Mouse (Mus musculus) adrenal gland, postnatal 4 days (tissue): ENCODE measurements around the gene Ect2. TPM values are rescaled to one million over a fixed set of nuclear protein-coding genes. Genes with fewer than 3 reads are reported as not detected.

ENCODE experiments used
- DNase-seq, 2 experiments: peaks; one replicate each; pipeline ENCODE4 v3.0.0; 2021 to 2022; ENCODE audit warnings: low spot score in 2 of 2, mixed read lengths in 2 of 2
- total RNA-seq, 2 experiments: library from RNA; stranded (reverse); gene quantifications; 2 replicates each; pipeline ENCODE4 v1.2.3; 2021

Ect2 gene
- total RNA-seq, 2 experiments from 2014 or later: 20.6 to 26.5 TPM

DNA sequence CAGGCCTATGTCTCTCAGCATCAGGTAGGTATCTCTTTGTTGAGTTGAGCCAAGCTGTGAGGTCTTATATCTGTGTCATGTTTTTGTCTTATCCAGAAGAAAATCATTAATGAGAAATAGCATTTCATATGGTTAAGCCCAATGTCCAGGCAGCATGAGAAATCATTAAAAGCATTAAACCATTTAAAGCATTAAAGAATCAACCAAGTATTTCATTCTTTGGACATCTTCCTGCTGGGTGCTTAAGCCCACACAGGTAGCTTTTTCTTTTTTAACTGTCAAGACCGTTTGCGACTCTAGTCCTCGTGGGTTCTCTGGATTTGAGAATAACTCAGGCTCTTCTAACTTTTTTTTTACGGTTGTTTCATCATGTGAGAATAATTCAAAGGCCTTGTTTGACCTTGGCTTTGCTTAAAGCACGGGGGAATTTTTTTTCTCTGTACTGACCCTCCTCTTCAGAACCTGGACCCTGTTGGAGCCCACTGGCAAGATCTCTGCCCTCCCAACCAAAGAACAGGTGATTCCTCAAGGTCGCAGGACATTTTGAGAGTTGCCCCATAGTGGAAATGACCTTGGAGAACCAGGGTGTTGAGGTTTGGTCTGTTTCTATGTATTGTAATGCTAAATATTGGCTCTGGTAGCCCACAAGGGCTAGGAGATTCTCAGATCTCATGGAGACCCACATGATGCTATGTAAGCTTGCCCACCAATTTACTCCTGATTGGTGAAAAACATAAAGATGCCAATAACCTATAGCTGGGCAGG, 8.1 kb upstream of the Ect2 start:
- DNase-seq: no peak

DNA sequence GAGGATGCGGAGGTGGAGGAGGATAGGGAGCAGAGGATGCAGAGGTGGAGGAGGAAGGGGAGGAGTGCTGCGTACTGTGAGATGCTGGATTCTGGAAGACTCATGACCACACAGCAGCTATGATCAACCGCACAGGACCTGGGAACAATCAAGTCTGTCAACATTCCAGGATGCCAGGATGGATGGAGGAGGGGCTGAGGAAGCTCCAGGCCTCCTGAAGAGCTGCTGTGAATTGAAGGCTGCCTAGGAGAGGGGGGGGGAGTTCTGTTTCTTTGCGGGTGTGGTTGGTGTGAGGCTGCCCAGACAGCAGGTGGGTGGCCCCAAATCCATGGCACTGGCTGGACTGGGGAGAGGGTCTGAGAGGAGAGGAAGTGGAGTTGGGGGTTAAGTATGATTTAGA, 5.2 kb upstream of the Ect2 start:
- DNase-seq: no peak

DNA sequence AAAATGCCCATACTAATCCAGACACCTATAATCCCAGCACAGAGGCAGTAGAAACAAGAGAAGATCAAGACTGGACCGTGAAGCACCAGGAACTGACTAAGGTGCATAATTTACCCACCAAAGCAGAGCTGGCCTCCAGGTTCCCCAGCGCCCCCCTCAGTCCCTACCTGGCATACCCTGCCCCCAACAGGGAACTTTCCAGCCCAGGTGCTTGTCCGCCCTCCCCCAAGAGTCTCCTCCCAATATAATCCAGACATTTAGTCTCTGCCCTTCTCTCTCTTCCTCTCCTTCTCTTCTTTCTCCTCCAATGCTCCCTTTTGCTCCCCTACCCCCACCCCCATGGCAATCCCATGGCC, 2.9 kb upstream of the Ect2 start:
- DNase-seq: no peak

DNA sequence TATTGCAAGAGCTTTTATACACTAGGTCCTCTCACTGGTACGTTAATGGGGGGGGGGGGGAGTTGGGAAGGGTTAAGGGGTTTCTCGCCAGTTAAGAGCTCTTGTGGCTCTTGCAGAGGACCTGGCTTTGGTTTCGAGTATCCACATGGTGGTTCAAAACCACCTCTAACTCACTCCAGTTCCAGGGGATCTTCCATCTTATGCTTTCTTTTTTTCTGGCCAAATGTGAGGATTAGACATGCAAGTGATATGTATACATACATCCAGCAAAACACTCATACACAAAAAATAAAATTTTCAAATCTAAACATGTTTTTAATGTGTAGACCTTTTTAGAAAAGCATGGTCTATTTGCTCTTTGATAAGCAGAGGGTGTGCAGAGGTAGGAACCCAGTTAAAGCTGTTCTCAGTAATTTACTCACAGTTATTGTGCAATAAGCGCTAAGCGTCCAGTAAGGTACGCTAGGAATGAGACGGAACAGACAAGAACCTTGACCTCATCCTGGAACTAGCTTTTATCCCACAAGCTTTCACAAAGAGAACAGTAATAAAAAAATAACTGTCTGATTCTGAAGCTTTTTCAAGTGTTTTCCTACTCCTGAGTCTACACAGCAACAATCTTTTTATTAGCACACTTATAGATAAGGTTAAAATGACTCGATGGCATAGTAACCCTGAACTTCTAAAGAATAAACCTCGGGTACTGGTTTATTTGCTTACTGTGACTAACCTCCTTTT, 2.3 kb upstream of the Ect2 start:
- DNase-seq: no peak

DNA sequence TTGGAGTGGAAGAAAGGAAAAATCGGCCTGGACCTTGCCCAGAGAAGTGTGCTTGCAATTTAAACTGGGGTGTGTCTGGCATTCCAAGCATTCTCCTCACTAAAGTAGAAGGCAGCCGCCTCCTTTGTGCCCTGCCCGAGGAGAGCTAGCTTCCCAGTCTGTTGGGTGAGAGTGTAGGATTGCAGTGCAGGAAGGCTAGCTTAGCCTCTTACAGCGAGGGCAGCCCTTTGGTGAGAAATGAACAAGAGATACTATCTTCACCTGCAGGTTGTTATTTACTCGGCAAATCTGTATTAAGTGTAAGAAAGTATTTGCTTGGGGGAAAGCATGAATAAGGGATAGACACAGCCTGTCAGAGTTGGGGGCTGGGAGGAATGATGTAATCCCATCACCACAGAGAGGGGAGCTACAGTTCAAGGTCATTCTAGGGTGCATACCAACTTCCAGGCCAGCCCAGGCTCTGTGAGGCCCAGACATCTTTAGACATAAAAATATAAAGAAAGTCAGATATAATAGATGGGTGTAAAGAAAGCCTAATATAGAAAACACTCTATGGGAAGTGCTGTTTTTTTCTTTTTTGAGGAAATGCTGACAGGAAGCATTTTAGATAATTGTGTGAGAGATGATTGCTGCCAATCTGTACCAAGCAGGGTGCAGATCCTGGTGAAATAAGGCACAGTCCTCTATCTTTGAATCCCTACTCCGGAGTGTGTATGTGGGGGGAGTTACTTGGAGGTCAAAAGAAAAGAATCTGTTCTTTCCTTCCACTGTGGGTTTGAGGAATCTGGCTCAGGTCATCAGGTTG, 1.6 kb upstream of the Ect2 start:
- DNase-seq: no peak

DNA sequence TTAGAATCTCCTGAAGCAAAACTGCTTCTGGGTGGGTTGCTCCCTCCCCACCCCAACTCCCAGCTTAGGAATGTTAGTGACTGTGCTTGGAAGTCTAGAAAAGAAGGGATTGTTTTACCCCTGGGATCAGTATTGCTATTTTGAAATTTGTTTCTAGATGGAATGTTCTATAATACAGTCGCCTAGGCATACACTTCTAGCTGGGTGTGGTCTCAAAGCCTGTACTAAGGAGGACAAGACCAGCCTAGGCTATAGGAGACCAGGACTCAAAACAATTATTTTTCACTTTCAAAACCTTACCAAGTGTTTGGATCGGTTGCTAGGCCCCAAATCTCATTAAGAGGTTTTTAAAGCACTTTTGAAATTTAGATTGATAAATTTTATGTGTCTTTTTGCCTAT, 602 bp upstream of the Ect2 start:
- no peak for DNase-seq

DNA sequence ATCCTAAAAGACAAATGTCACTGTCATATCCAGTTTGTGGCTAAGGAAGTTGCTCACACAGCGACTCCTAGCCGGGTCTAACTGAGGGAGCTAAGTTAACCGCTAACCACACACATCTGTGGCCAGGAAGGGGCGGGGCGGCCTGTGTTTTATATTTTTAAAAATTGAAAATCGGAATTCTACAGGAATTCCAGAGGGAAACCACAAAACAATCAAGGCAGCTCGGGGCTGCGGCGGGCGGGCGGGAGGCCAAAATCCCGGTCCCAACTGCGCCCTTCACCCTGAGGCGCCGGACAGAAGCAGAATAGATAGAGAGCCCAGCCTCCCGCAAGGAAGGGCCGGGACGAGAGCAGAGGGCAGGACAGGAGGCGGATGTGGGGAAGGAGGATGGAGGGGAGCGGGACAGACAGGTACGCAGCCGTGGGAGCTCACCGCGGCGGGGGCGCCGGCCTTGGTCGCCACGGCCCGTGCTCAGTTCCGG, 447 bp downstream of the Ect2 start:
- no peak for DNase-seq

DNA sequence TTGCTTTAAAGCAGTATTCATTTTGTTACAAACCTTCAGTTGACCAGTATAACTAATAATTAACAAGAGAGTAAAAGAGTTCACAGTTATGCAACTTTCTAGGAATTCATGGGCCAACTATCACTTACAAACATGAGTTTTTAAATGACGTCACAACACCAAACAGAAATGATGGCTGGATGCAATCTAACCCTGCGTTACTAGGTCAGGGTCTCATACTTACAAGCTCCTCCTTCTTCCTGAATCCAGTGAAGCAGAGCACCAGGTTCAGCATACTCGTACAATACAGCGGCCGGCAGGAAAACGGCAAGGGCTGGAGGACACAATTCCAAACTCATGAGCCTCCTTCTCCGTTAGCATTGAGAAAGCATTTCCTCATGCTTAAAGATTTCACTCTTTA, 7.9 kb downstream of the Ect2 start:
- DNase-seq: no peak

DNA sequence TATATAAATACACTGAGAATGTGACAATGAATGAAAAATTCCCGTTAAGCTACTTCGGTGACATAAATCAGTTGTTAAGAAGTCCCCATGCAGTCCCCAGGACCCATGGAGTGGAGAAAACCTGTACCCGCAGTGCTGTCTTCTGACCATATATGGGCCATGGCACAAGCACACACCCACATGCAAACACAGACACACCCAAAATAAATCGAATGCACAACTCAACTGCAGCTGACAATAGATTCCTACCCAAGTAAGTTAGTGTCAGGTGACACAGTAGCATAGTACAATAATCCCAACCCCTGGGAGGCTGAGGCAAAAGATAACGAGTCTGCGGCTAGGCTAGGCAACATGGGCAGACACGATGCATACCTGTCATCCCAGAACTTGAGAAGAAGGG, 10.1 kb downstream of the Ect2 start:
- DNase-seq: no peak

DNA sequence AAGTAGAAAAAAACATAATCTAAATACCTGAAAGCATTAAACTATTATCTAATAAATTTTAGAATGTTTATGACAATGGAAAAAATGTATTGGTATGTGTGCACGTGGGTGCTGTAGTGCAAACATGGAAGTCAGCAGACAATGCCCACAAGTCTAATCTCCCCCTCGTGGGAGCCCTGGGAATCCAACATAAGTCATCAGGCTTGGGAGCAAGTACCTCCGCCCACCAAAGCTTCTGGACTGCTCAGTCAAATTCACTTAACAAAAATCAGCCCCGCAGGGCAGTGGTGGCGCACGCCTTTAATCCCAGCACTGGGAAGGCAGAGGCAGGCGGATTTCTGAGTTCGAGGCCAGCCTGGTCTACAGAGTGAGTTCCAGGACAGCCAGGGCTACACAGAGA, 13.6 kb downstream of the Ect2 start:
- no peak for DNase-seq

DNA sequence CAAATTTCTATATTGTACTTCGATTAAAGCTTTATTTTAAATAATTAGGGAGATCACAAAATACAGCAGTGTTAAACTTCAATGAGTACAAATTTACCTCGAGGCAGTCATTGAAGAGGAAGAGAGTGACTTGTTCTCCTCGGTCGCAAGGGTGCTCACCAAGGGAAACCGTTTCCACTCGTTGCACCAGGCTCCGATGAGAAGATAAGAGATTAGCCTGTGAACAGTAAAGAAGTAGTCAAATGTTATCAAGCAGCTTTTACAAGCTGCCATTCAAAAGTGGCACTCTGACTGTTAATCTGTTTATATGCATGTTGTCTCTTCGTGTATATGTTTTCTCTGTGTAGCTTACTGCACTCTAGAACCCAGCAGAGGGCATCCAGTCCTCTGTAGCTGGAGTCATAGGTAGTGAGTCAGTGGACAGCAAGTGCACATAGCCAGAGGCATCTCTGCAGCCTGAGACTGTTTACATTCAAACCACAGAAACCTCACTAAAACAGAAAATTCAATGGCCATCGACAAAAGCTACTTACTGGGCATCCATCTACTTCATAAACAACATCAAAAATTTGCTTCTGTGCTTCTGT, 31.7 kb downstream of the Ect2 start:
- no peak for DNase-seq

DNA sequence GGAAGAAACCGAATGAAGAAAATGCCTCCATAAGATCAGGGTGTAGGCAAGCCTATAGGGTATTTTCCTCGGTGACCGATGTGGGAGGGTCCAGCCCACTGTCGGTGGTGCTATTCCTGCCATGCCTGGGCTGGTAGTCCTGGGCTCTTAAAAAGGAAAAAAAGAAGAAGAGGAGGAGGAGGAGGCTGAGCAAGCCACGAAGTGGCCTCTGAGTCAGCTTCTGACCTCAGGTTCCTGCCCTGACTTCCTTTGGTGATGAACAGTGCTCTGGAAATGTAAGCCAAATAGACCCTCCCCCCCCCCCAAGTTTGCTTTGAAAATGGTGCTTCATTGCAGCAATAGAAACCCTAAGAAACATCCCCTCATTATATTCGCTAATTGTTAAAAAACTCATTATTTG, 32.7 kb downstream of the Ect2 start:
- DNase-seq: no peak

DNA sequence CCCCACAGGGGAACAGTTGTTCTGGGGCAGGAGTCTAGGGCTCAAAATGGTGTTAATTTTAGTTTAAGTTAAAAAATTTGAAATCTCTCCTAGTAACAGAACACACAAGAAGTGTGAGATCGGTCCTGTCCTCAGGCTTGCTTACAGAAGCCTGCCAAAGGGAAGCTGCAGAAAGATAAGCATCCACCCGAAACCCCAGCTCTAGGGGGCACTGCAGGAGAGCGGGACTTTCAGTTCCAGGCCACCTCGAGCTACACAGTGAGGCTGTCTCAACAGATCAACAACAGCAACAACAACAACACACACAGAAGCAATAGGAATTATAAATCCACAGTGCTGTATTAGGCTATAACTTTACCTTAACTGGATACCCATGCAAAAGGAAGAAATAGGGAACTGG, 35.5 kb downstream of the Ect2 start:
- DNase-seq: no peak

DNA sequence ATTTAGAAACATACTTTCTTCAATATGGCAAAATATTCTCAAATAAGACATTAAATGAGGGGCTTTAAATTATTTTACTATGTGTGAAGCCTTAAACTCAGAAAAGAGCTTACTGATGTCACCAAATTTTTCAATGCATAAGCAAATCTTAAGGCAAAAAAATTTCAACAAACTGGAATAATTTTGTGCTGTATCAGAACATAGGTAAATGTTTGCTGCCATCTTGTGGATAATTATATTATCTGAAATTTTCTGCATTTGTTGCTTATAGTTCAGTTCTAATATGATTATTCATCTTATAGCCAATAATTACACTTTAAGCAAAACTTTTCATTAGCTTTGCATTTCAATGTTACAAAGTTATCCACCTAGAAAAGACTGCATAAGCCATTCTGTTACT, 42.8 kb downstream of the Ect2 start:
- DNase-seq: no peak

DNA sequence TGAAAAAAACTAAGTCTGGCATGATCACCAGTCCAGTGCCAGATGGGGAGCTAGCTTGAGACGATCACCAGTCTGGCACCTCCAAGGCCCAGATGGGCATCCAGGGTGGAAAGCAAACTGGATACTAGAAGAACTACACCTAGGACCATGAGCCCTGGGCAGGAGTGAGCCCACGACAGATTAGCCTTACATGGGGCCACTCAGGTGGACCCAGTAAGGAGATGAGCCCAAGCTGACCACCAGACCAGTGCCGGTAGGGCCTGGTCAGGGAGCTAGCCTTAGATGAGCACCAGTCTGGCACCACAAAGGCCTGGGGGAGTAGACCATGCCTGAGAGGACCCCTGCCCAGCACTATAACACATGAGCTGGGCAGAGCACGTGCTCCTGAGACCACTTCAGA, 44.6 kb downstream of the Ect2 start:
- no peak for DNase-seq

DNA sequence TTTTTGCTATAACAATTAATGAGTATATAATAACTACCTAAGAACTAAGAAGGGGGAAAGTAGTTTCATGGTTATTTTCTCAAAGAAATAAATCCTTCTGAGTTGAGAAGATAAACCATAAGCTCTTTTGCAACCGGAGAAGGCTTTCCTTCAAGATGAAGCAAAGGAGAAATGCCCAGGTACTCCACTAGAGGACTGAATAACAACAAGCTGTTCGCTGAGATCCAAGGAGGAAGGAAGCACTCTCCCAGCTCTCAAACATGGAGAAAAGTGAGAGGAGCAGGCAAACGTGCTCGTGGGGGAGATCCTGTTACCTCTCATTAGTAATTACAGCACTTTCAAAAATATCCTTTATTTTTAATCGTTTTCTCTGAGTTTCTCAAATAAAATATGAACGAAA, 46.5 kb downstream of the Ect2 start:
- DNase-seq: no peak

DNA sequence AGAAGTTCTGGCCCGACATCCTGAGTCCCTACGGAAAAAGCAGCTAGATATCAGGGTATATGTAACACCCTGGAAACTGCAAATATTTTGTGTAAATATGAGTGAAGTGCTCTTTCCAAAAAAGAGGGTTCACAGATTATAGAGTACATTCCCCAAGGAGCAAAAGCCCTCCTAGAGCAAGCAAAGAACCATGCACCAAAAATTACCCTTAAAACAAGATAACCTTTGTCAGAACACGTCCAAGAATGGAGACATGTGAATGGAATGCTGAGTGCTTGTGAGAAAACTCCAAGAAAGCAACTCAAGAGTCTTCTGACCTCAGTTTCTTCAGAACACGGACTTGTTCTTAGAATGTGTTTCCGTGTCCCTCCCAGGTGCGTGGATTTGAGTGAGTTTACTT, 50.7 kb downstream of the Ect2 start:
- no peak for DNase-seq

DNA sequence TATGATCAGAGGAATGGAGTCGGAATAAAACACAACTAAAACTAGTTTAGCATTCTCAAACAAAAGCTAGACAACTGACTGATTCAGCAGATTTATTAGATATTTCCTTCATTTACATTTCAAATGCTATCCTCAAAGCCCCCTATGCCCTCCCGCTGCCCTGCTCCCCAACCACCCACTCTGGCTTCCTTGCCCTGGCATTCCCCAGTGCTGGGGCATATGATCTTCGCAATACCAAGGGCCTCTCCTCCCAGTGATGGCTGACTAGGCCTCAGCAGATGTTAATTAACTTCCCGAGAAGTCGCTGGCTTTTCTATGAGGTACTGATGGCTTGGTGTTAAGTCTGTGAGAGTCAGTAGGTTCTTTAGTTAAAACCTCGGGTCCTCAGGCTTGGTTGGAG, 55.0 kb downstream of the Ect2 start:
- no peak for DNase-seq

DNA sequence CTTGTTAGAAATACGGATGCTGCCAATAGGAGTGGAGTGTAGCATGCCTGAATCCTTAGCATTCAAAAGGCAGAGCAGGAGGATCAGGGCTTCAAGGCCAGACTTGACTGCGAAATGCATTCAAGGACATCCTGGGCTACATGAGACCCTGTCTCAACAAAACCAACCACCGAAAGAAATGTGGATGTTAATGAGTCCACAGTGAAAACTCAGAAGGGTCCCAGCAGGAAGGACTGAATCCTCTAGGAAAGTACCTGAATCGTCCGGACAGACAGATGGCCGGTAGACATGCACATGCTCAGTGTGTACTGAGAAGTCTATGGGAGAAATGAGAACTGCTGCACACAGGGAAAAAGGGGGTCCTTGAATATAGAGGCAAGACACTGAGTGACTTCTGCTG, 67.5 kb downstream of the Ect2 start:
- DNase-seq: no peak

DNA sequence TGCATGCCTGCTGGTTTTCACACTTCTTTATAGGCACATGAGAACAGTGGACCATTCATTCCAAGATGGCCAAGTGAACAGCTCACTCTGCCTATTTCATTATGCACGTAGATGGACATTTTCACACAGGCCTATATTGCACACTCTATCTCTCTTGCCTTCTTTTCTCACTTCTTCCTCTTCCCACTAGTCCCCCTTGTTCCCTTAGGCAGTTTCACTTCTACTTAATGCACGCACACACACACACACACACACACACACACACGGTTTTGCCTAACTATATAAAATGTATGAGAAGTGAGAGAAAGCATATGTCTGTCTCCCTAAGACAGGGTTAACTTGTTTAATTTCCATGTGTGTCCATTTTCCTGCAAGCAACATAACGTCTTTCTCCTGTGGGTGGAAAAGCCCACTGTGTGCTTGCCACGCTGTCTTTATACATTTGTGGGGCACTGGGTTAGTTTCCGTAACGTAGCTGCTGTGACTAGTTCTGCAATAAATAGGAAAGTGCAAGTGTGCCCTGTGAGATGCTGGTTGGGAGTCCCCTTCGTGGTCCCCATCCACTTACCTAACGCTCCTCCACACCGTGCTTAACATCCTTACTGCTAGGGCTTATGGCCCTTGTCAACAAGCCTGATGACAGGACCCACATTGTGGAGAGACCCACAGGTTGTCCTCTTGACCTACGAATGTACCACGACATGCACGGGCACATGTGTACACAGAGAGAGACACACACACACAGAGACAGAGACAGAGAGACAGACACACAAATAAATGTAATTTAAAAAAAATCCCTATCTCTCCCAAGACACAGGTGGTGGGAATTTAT, 72.2 kb downstream of the Ect2 start:
- DNase-seq: no peak
